Mouse (Mus musculus) thymus, adult 2 months (tissue): ENCODE measurements around the gene Spo11. TPM values are rescaled to one million over a fixed set of nuclear protein-coding genes. Genes with fewer than 3 reads are reported as not detected.
A peak's percentile ranks its signal among the peaks of the same experiment; 100 is the strongest.

Source experiments
- DNase-seq: peaks from one replicate; pipeline ENCODE4 v3.0.0; 2021
- H3K27ac ChIP-seq: fragments of 200-500 bp; 2 replicates; pipeline ENCODE4 v1.5.1; 2012; ENCODE audit warnings: low read length, control low read depth; ENCODE audit not compliant: control insufficient read depth, insufficient read depth
- H3K27me3 ChIP-seq: fragments of 200-500 bp; 2 replicates; pipeline ENCODE4 v1.6.1; 2012; ENCODE audit warnings: mild to moderate bottlenecking, low read length, moderate library complexity, mixed read lengths; ENCODE audit not compliant: control insufficient read depth, insufficient read depth
- H3K36me3 ChIP-seq: fragments of 200-500 bp; 2 replicates; pipeline ENCODE4 v1.6.1; 2012; ENCODE audit warnings: mild to moderate bottlenecking, low read length, moderate library complexity; ENCODE audit not compliant: control insufficient read depth, insufficient read depth
- H3K4me1 ChIP-seq: fragments of 200-500 bp; replicated peaks from 2 replicates; pipeline ENCODE4 v1.6.1; 2012; ENCODE audit warnings: low read length; ENCODE audit not compliant: control insufficient read depth, insufficient read depth
- H3K4me3 ChIP-seq: fragments of 200-500 bp; 2 replicates; pipeline ENCODE4 v1.5.1; 2012; ENCODE audit warnings: mild to moderate bottlenecking, low read length, control low read depth, moderate library complexity; ENCODE audit not compliant: control insufficient read depth, insufficient read depth
- CTCF ChIP-seq: fragments of 200-500 bp; IDR thresholded peaks from 2 replicates; pipeline ENCODE4 v1.5.1; 2012; ENCODE audit warnings: mild to moderate bottlenecking, control low read depth, low read length, moderate library complexity, borderline replicate concordance; ENCODE audit not compliant: control insufficient read depth, poor library complexity, insufficient read depth; ENCODE audit errors: extremely low read depth
- POLR2A ChIP-seq: fragments of 200-500 bp; IDR thresholded peaks from 2 replicates; pipeline ENCODE4 v1.6.1; 2012; ENCODE audit warnings: mild to moderate bottlenecking, low read length, control low read depth, moderate library complexity; ENCODE audit not compliant: control insufficient read depth, poor library complexity, insufficient read depth; ENCODE audit errors: extremely low read depth
- WGBS: fragments of 180-500 bp; shearing (Covaris S2); methylation state at CpG from one replicate; pipeline ENCODE4 v1.1.7; 2018; 5-methylcytosine and 5-hydroxymethylcytosine counted together
- polyA plus RNA-seq: library from polyadenylated mRNA; depleted of rRNA; stranded (reverse); fragments of >200 nt; gene quantifications from 2 replicates; pipeline ENCODE4 v1.2.3, GENCODE M21; 2012

The Spo11 gene
- polyA plus RNA-seq, 1 experiment = 126 TPM

- H3K4me1 ChIP-seq = peaks cover 90% of the 10 kb centered on the region
- peaks cover 53% of the 10 kb centered on the region for H3K36me3 ChIP-seq
- 44% methylated on average over 4 of the region's 4 CpGs for WGBS
- TF ChIP-seq POLR2A = no peak
- TF ChIP-seq CTCF = no peak
- H3K27ac ChIP-seq = no peak overlapping the region
- H3K4me3 ChIP-seq = no peak overlapping the region
- H3K27me3 ChIP-seq = no peaks in the 10 kb centered on the region
- no peak for DNase-seq
These were observed 57.5 kb downstream of the Spo11 start for GRCm38 (mm10) chr2:173034998-173035397.

GRCm38 (mm10) chr2:173035653-173036052, 58.2 kb downstream of the Spo11 start:
- H3K36me3 ChIP-seq = peaks cover 48% of the 10 kb centered on the region
- no peak overlapping the region for H3K4me3 ChIP-seq
- H3K4me1 ChIP-seq = peaks cover 83% of the 10 kb centered on the region
- no peak overlapping the region for H3K27ac ChIP-seq
- H3K27me3 ChIP-seq = no peaks in the 10 kb centered on the region
- TF ChIP-seq CTCF (no peak), POLR2A (no peak)
- DNase-seq = no peak
- 92% methylated on average over 5 of the region's 5 CpGs for WGBS

- no peaks in the 10 kb centered on the region for H3K27me3 ChIP-seq
- peaks cover 79% of the 10 kb centered on the region for H3K4me1 ChIP-seq
- H3K36me3 ChIP-seq = peaks cover 44% of the 10 kb centered on the region
- H3K4me3 ChIP-seq = no peak overlapping the region
- 94% methylated on average over 5 of the region's 5 CpGs for WGBS
- no peak for DNase-seq
- 0 out of 2 replicates have a peak overlapping the region, but pooled peaks have one; percentile 4 for H3K27ac ChIP-seq
- TF ChIP-seq CTCF (no peak), POLR2A (no peak)
These were observed 58.6 kb downstream of the Spo11 start for GRCm38 (mm10) chr2:173036055-173036454.

- Histone ChIP-seq H3K4me1 (peaks cover 74% of the 10 kb centered on the region), H3K27ac (peak overlapping the region; percentile 4), H3K4me3 (no peak overlapping the region), H3K27me3 (no peaks in the 10 kb centered on the region), H3K36me3 (peaks cover 39% of the 10 kb centered on the region)
- 41% methylated on average over 4 of the region's 4 CpGs for WGBS
- no peak for DNase-seq
- TF ChIP-seq CTCF = no peak
- TF ChIP-seq POLR2A = no peak
These were observed 59.1 kb downstream of the Spo11 start for GRCm38 (mm10) chr2:173036611-173037010.

- no peak overlapping the region for H3K4me3 ChIP-seq
- H3K4me1 ChIP-seq = peaks cover 68% of the 10 kb centered on the region
- H3K36me3 ChIP-seq = peaks cover 31% of the 10 kb centered on the region
- DNase-seq = no peak
- no peaks in the 10 kb centered on the region for H3K27me3 ChIP-seq
- WGBS = 94% methylated on average over 5 of the region's 5 CpGs
- TF ChIP-seq POLR2A = no peak
- no peak for TF ChIP-seq CTCF
- no peak overlapping the region; the same call in 1 of the 2 replicates for H3K27ac ChIP-seq
These were observed 59.8 kb downstream of the Spo11 start for GRCm38 (mm10) chr2:173037347-173037746.

GRCm38 (mm10) chr2:173037827-173038607, 60.5 kb downstream of the Spo11 start:
- peak; percentile 64 for DNase-seq
- Histone ChIP-seq H3K36me3 (peaks cover 26% of the 10 kb centered on the region), H3K4me1 (peaks cover 61% of the 10 kb centered on the region), H3K27me3 (no peaks in the 10 kb centered on the region), H3K27ac (peak overlapping the region; percentile 52), H3K4me3 (no peak overlapping the region)
- TF ChIP-seq POLR2A = no peak
- TF ChIP-seq CTCF = peak; percentile 39; the same call in 1 of the 2 replicates
- 41% methylated on average over 7 of the region's 7 CpGs for WGBS
